Mouse (Mus musculus) bone marrow, adult 2 months (tissue): ENCODE data around the gene Zfp704.

Experiments
- CTCF ChIP-seq: fragments of 200-500 bp; IDR thresholded peaks from 2 replicates; pipeline ENCODE4 v1.5.1; 2011; ENCODE audit warnings: low read length, control low read depth; ENCODE audit not compliant: control insufficient read depth, insufficient read depth
- POLR2A ChIP-seq: fragments of 200-500 bp; IDR thresholded peaks from 2 replicates; pipeline ENCODE4 v1.6.1; 2011; ENCODE audit warnings: low read depth, mild to moderate bottlenecking, control low read depth, low read length, borderline replicate concordance; ENCODE audit not compliant: control insufficient read depth

DNA sequence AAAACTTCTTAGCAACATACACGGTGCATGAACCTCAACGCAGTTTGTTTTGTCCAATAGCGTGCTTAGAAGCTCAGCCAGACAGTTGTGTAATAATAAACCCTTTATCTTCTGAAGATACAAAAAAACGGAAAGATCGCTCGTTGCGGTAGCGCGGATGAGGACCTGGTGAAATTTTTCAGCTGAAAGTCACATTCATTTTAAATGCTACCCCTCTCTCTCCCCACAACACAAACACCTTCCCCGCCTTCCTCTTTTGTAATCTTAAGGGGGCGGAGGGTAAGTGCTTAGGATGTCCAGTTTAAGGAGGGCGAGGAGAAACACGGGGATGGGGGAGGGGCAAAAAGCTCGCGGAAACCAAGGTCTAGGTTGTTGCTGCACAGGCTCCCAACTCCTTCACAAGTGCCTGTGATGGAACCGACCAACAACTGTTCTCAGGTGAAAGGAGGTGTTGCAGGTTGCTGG, 1.4 kb downstream of the Zfp704 start:
- TF ChIP-seq POLR2A (no peak), CTCF (no peak)
